Mouse (Mus musculus) lung, postnatal 36 days (tissue): ENCODE results near the gene Mettl17.
"Not testable (repeated sequence)": the region's sequence is repeated elsewhere in the genome, so short reads cannot be mapped to it uniquely, and the experiment has no call there.

Source experiments
- DNase-seq: peaks from one replicate; pipeline ENCODE4 v3.0.0; 2022; ENCODE audit warnings: mixed read lengths

Mettl17 gene

DNA sequence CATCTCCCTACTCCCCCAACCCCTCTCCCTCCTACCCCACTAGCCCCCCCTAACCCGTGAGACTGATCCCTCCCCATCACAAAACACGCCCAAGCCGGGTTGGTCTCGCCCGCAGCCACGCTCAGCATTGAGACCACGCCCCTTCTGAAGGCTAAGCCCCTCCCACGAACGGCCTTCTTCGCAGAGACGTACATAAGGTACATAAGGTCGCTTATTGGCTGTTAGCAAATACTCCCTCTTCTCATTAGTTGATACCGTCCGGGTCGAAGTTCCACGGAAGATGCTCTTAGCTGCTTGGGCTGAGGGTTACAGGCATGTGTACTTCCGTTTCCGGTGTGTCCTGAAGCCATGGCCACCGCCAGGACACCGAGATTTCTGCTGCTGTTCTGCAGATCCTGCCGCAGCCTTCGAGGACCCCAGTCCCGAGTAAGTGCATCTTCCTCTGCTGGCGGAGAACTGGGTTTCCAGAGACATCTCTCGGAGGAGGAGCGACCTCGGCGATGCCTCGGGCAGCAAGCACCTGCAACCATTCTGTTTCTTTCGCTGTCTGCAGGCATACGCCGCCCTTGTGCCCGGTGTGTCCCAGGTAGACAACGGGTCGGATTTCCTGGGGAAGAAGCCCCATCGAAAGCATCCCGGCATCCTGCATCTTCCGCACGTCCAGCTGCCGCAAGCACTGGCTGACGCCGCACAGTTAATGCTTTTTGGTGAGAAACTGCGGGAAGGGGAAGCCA lies at the start of gene Mettl17:
Gene Mettl17 (plus strand): TSS at position 245 of the 734 bp plus-strand sequence.
- DNase-seq, result peak; percentile 97

- DNase-seq, result not testable (repeated sequence)
These were observed 46.2 kb upstream of the Mettl17 start for GRCm38 (mm10) chr14:51838480-51838879.

GRCm38 (mm10) chr14:51842250-51842649 lies 42.4 kb upstream of the Mettl17 start:
- DNase-seq, result no peak

DNA sequence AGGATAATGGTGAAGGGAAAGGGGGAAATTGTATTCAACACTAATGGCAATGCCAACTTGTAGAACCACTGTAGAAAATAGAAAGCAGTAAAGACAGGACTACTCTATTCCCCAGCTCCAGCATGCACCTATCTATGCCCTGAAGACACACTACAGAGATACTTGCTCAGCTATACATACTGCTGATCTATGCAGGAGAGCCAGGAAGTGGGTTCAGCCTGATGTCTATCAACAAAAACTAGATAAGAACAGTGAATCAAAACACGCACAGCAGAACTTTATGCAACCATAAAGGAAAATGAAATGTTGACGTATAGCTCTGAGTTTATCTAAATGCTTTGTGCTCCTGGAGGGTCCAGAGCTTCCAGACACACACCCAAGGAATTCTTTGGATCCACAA lies 41.9 kb upstream of the Mettl17 start:
- no peak for DNase-seq

- no peak for DNase-seq
These were observed 40.8 kb upstream of the Mettl17 start for GRCm38 (mm10) chr14:51843882-51844281.

GRCm38 (mm10) chr14:51846566-51846965 lies 38.1 kb upstream of the Mettl17 start:
- no peak for DNase-seq

GRCm38 (mm10) chr14:51851006-51851405 lies 33.6 kb upstream of the Mettl17 start:
- not testable (repeated sequence) for DNase-seq

GRCm38 (mm10) chr14:51853399-51853798 lies 31.2 kb upstream of the Mettl17 start, which contains the start of gene Ear6:
TSS of gene Ear6 (plus strand) at chr14:51853699.
- peak; percentile 20 for DNase-seq

DNA sequence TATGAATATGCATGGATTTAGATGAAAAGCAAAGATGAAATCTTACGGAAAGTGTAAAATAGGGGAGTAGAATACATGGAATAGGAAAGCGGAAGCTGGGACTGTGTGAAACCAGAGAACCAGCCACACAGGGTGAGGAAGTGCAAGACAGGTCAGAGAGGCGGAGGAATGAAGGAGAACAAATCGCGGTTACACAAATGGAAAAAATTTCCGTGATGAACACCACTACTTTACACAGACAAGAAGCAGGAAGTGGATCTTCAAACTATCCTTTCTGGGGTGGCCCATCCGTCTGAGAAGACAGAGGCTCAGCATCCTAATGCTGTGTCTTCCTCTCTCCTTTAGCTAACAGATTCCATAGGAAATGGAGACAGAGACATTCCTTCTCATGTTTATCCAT lies 29.4 kb upstream of the Mettl17 start:
- DNase-seq, result peak; percentile 8

GRCm38 (mm10) chr14:51863603-51864002 lies 21.0 kb upstream of the Mettl17 start:
- DNase-seq, result peak; percentile 4

GRCm38 (mm10) chr14:51870756-51871155 lies 13.9 kb upstream of the Mettl17 start:
- peak; percentile 23 for DNase-seq

DNA sequence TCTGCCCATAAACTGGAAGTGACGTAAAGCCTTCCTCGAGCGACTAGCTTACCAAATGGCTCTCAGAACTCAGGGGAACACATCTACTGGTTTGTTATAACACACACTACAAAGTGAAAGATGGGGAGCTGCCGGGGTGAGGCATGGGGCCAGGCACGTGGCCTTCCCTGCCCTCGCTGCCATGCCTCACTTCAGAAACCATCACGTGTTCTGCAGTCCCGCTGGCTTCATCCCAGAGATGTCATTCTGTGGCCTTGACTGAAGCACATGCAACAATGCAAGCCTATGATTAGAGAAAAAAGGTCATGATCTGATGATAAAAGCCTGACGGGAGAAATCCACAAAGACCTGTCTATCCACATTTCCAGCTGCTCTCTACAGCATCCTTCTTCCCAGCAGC lies 12.9 kb upstream of the Mettl17 start:
- no peak for DNase-seq

GRCm38 (mm10) chr14:51877517-51877916 lies 7.1 kb upstream of the Mettl17 start:
- DNase-seq, result no peak

- peak; percentile 91 for DNase-seq
These were observed 1.1 kb upstream of the Mettl17 start for GRCm38 (mm10) chr14:51883527-51884030.

DNA sequence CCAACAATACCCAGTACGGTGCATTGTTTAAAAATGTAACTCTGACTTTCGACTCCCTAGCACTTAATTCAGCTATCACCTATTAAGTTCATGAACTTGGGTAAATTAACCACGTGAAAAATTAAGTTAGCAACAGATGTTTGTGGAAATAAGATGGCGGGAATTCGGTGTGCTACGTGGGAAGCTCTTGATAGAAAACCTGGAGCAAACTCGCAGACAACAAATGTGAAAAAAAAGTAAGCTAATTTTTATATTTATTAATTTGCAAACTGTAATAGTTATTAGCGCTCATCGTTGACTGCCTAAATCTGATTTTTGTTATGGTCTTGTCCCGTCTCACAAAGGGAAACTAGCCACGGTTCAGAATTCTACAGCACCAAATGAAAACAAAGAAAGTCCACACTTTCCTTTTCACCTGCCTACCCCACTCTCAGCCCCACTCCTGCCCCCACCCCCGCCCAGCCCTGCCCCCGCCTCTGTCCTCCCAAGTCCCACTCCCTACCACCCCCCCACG lies 554 bp upstream of the Mettl17 start:
- no peak for DNase-seq

- DNase-seq, result no peak
These were observed 1.4 kb downstream of the Mettl17 start for GRCm38 (mm10) chr14:51886051-51886450.

GRCm38 (mm10) chr14:51889833-51890232 lies 5.2 kb downstream of the Mettl17 start:
- no peak for DNase-seq

DNA sequence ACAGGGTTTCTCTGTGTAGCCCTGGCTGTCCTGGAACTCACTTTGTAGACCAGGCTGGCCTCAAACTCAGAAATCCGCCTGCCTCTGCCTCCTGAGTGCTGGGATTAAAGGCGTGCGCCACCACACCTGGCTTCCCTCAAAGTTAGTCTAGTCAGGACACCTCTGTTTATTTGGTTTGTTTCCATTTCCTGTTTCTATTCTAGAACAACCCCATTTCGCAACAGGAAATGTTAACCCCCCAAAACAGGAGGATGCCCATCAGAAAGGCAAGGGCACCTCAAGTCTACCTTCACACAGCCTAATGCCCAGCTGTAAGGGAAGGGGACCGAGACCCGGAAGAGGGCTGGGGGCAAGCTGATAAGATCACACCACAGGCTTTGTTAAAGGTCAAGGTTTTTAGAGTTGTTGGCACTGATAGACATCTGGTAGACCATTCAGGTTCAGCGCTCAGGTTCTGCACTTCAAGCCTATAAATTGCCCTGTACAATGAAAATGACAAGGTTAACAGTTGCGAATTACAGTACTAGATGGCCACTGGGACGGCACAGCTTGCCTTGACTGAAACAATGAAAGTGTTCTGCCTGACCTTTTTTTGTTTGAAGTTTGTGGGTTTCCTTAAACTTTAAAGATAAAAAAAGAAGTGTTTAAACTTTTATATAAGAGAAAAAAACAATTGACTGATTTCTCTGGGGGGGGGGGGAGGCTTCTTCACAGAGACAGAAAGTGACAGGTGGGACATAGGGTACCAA lies 7.7 kb downstream of the Mettl17 start, which contains the start of gene Slc39a2:
Gene Slc39a2 (plus strand): TSS at position 699 of the 749 bp plus-strand sequence.
- DNase-seq, result no peak

GRCm38 (mm10) chr14:51893094-51893794 lies 8.6 kb downstream of the Mettl17 start:
- peak; percentile 75 for DNase-seq

DNA sequence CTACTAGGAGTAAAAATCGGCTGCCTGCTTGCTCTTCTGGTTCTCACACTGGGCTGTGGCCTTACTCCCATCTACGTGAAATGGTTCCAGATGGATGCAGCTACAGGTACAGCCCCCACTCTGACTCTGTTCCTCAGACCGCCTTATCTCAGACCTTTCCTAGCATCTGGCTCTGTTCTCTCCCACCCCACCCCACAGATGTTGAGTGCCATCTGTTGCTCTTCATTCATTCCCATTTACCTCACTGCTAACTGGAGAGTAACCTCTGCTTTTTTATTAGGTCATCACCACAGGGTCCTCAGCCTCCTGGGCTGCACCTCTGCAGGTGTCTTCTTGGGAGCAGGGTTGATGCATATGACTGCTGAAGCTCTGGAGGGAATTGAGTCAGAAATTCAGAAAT lies 9.2 kb downstream of the Mettl17 start:
- no peak for DNase-seq

DNA sequence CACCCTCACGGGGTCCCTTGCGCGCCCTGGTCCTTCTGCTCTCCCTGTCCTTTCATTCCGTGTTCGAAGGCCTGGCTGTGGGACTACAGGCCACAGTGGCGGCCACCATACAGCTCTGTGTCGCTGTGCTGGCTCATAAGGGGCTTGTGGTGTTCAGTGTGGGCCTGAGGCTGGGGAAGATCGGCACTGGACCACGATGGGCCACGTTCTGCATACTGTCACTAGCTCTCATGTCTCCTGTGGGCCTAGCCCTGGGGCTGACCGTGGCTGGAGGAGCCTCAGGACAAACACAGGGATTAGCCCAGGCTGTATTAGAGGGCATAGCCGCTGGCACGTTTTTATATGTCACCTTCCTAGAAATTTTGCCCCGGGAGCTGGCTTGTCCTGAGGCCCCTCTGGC lies 10.4 kb downstream of the Mettl17 start:
- DNase-seq, result no peak

GRCm38 (mm10) chr14:51896019-51896418 lies 11.4 kb downstream of the Mettl17 start:
- no peak for DNase-seq
